Mouse (Mus musculus): ENCODE results near the gene Akr1d1. TPM values are rescaled to one million over a fixed set of nuclear protein-coding genes. Genes with fewer than 3 reads are reported as not detected.

The Akr1d1 gene
- total RNA-seq (2023): not detected

GRCm38 (mm10) chr6:37529940-37530339 lies at the start of gene Akr1d1:
Gene Akr1d1, plus strand, starts transcription at chr6:37530173.

Other genes with a start within 250 kb of the Akr1d1 start
- gene Dgki, start 230.0 kb upstream of the Akr1d1 start, total RNA-seq (2023): 10 to 100 TPM; 19.8 to 24.5 TPM
- 10 to 100 TPM; 15.7 to 16.7 TPM for gene Creb3l2, start 88.0 kb upstream of the Akr1d1 start, total RNA-seq (2023)

All from monocyte, adult 59 days (primary cell).